In genomic region chr11:44319136-44319535, GRCm38 (mm10) we compare ENCODE assay signal across 18 mouse cellular contexts.
"Had no signal": no experiment of that assay in that cellular context is flagged by ENCODE, and none has a peak within 500 bp of the region (broad histone marks: within the 10 kb centered on the region; RNA-seq: fewer than 3 reads in every experiment).

No protein-coding gene starts in this region.

- H3K4me3 ChIP-seq: lung, embryonic 15.5 days; megakaryocyte, embryonic 14.5 days; midbrain, embryonic 13.5 days; midbrain, embryonic 15.5 days; neural tube, embryonic 13.5 days; stomach, embryonic 15.5 days had no signal

- DNase-seq: liver, postnatal 0 days; lung, adult 2 months; lung, postnatal 14 days; lung, postnatal 36 days; right cerebral cortex, postnatal 14 days; thymus, adult 2 months; thymus, postnatal 25 days; thymus, postnatal 4 days had no signal

- H3K4me1 ChIP-seq: lung, embryonic 15.5 days; megakaryocyte, embryonic 14.5 days; midbrain, embryonic 13.5 days; midbrain, embryonic 15.5 days; neural tube, embryonic 13.5 days; stomach, embryonic 15.5 days had no signal

- H3K4me2 ChIP-seq: lung, embryonic 15.5 days; midbrain, embryonic 11.5 days; midbrain, embryonic 13.5 days; midbrain, embryonic 15.5 days; neural tube, embryonic 13.5 days; stomach, embryonic 15.5 days had no signal

- H3K27ac ChIP-seq: lung, embryonic 15.5 days; macrophage; midbrain, embryonic 13.5 days; midbrain, embryonic 15.5 days; neural tube, embryonic 13.5 days; stomach, embryonic 15.5 days; stomach, postnatal 0 days had no signal

- H3K27me3 ChIP-seq: lung, embryonic 15.5 days; midbrain, embryonic 13.5 days; midbrain, embryonic 15.5 days; neural tube, embryonic 13.5 days; stomach, embryonic 15.5 days had no signal

- H3K9ac ChIP-seq: liver, postnatal 0 days; lung, embryonic 15.5 days; midbrain, embryonic 13.5 days; midbrain, embryonic 15.5 days; neural tube, embryonic 13.5 days; stomach, embryonic 15.5 days had no signal

- H3K36me3 ChIP-seq: lung, embryonic 15.5 days; midbrain, embryonic 13.5 days; midbrain, embryonic 15.5 days; neural tube, embryonic 13.5 days; stomach, embryonic 15.5 days had no signal

- H3K9me3 ChIP-seq: lung, embryonic 15.5 days; midbrain, embryonic 13.5 days; midbrain, embryonic 15.5 days; neural tube, embryonic 13.5 days; stomach, embryonic 15.5 days had no signal

- ATAC-seq: liver, postnatal 0 days; lung, postnatal 0 days; midbrain, embryonic 13.5 days; midbrain, embryonic 15.5 days had no signal
